Mouse (Mus musculus): ENCODE data around the gene Wfikkn1.

Wfikkn1 gene

DNA sequence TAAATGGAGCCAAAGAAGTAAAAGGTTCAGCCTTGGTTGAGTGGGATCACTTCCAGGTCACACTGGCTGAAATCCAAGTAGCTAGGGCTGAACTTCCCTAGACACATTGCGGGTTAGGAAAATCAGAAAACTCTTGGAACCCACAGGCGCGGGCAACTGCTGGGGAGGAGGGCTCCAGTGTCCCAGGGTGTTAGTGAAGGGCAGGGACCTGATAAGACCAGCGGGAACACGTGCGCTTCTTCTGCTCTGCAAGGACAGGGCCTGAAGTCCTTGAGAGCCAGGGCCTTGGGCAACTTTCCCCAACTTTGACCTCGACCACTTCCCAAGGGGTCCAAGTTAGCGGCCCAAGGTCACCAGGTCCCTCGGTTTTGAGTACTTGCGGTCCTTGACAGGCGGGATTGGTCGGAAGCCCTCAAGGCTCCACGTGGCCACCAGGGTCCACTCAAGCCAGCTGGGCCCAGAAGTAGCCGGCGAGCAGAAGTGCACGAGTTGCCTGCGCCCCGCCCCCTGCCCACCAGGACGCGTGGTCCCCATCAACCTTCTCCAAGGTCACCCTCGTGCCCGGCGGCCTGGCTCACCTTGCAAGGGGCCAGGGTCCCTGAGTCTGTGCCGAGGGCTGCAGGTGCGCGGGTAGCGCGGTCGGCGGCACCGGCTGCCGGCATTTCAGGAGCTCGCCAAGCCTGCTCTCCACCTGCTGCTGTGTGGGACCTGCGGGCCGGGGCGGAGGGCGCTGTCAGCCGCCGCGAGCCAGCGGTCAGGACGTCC, 12.6 kb downstream of the Wfikkn1 start:
- DNase-seq = peak; percentile 52

DNA sequence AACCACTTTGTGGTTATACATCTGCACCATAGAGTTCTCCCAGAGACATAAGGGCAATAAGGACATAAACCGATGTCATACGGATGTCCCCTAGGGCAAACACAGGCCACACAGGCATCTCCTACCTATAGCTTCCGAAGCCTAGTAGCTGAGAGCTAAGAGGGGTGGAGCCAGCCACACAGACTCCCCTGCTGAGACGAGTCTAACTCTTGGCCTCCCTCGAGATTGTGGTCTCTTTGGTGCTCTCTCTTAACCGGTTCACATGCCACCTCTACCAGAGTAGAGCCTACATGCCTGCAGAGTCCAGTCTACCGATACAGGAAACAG, 13.2 kb downstream of the Wfikkn1 start:
- DNase-seq = no peak

DNA sequence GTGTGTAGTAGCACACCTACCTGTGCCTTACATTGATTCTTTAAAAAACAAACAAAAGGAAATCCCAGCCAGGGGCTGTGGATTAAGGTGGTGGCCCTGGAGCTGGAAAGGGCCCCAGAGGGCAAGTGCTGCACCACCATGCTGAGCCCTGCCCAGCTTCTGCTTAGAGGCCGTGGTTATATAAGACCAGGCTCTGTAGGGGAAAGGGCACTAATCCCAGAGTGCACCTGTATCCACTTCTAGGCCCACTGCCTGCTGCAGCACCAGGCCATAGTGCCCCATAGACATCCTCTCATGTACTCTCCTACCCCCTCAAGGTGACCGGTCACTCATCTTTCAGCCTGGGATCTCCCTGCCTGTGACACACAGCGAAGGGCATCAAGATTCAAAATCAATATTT, 14.5 kb downstream of the Wfikkn1 start:
- DNase-seq = no peak

DNA sequence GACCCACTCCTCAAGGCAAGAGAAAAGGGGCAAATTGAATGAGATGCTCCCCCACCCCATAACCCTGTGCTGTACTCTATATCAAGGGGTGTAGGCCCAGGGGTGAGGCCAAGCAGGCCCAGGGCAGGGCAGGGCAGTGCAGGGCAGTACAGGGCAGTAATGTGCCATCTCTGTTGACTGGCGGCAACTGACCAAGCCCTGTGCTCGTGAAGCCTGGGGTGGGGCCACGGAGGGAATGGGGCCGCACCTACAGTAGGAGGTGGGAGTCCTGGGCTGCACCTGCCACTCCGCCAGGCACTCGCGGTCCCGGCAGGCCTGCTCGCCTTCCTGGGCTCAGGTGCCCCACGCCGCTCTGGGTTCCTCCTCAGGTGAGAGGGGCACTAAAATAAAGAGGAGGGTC, 15.4 kb downstream of the Wfikkn1 start:
- DNase-seq = no peak

DNA sequence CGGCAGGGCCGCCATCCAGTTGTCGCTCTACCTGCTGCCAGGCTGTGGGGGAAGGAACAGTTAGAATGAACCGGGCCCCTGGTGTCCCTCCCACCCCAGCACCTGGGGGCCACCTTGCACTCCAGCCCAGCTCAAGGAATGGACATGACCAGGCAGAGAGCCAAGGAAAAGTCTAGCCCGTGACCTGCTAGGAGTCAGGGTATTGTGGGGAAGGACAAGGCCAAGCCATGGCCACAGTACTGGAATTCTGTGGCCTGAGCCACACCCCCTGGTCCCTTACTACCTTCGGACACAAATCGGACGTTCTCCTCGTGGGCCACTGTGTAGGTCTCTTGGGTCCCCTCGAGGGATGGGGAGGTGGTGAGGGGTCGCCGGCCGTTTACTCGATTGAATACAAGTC, 16.3 kb downstream of the Wfikkn1 start:
- DNase-seq = no peak

DNA sequence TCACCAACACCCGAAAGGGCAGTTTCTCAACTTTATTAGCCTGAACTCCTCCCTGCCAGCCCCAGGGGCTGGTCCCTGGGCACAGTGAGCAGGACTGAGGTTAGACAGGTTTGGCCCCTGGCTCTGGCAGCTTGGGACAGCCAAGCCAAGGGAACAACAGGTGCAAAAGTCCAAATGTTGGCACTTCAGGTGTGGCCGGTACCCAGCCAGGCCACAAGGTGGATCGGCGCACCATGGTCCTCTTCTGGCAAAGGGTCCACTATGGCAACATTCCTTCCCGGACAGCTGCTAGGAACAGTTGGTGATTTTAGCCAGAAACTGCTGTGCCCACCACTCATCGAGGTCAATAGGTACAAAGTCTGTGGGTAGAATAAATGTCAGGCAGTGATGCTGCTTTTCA, 17.0 kb downstream of the Wfikkn1 start:
- DNase-seq = no peak

DNA sequence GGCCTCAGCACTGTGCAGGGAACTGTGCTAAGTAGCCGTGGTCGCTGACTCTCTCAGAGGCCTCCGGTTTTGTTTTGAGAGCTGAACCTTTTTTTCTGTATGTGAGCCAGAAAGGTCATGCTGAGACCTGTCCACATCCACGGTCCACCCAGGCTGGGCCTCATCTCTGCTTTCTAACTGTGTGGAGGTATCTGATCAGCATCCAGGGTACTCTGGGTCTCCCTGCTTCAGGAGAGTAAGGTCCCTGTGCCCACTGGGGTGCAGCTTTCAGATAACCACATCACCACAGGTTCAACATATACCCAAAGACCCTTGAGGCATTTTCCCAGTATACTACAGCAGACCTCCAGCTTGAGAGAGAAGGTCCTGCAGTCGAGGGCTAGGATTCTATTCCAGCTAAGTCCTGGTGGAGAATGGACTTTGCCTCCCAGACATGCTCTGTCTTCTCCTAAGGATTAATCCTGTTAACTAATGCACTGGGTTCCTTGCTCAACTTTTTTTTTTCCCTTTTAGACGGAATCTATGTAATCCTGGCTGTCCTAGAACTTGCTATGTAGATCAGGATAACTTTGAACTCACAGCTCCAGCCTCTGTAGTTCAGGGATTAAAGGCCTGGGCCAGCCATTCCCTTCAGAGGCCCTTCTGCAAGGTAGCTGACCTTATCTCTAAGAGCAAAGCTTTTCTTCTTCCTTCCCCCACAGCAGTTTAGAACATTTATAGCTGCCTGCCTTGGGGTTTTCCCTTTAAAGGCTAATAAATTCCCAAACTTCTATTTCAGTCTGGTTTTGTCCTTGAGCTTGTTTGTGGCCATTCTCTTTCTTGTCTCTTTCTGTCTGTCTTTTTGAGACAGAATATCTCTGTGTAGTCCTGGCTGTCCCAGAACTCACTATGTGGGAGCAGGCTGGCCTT, 18.7 kb downstream of the Wfikkn1 start:
- no peak for DNase-seq

DNA sequence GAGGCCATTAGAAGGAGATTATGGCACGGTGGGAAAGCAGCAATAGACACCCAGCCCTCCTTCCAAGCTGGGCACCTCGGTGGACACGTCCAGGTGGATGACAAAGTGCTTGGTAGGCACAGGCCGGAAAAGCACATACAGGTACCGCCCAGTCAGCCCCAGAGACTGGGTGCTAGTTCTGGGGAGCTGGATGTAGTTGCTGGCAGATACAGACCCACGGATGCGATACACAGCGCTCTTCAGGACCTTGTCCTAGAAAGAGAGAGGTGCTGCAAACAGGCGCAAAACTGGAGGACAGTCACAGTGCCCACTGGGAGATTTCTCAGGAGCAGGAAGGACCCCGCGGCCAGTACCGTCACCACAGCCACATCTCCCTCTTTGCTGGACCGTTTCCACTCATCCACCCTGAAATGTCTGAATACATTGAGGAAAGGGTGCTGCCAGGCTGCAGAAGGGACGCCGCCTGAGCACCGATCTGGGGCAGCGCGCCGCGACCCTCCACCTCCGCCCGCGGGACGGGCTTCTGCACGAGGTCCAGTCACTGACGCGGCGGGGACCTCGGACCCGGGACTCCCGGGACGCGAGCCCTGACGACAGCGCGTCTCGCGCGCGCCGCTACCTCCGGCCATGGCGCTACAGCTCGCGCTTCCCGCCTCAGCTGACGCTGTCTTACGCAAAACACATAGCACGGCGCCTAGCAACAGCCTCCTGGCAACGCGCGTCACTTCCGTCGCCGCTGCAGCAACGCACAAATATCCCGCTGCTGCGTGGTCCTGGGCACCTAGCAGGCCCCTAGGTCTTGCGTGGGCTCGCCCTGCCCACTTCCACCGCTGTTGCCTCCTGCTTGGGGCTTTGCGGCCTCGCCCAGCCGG, 19.6 kb downstream of the Wfikkn1 start, which contains the start of gene Wdr90:
TSS of gene Wdr90 (minus strand) at position 670 of the 872 bp plus-strand sequence.
- peak; percentile 91 for DNase-seq

DNA sequence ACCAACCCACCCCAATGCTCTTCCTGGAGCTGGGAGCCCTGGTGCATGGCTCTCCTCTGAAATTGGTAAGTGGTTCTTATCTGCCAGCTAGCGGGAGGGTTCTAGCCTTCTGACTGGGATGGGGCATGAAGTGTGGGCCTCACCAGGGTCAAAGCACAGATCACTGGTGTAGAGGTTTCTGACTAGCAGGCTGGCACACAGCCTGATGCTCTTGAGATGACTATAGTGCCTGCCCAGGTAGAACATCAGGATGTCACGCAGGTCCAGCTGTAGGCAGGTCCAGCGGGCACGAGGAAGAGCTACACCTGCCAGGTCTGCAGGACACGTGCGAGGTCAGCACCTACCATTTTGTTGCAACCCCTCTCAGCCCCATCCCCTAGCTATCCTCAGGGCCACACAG, 20.4 kb downstream of the Wfikkn1 start:
- DNase-seq = no peak

DNA sequence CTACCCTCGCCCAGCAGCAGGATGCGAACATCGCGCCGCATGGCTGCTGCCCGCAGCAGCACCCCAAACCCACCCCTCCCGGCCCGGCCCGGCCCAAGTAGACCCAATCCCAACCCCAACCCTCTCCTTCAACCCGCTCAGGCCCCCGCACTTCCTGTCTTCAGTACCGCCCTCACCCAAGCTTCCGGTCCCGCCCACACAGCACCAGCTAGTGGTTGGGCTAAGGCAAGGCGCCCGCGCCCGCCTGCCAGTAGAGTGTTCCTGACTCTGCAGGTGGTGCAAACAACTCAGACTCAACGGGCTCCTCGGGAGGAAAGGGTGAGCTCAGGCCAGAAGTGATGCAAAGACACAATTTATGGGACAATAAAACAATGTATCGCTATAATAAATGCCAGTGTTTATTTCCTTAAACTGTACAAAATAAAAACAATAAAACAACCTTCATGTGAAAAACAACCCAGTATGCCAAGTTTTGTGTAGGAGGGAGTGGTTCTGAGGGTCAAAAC, 36.2 kb downstream of the Wfikkn1 start, which contains the start of gene Rhot2:
TSS of gene Rhot2 (minus strand) at position 456 of the 506 bp plus-strand sequence.
- DNase-seq = peak; percentile 96

DNA sequence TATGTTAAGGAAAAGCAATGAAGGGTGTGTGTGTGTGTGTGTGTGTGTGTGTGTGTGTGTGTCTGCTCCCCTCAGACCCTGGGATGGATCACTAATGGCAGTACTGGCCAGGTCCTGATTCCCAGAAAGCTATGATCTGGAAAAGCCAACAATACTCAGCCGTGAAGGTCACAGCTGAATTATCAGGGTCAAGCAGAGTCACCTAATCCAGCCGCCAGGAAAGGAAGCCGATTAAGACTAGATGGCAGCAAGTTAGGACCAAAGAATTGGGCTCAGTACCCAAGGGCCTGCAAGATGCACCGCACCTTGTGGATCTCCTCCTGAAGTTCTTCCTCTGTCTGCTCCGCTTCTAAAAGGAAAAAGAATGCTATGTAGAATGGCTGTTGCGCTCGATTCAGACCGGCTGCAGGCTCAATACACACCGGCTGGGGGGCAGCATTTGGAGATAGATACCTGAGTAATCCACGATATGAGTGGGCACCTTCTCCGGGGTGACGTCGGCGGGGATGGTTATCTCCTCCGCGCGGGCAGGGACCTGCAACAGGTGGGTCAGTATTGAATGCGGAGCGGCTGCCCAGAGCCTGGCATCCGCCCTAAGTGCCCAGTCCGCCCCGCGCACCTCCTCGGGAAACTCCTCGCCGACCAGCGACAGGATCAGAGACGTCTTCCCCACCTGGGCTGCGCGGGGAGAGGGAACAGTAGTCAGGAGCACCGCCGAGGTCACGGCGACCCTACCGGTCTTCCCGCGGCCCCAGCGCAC, 36.8 kb downstream of the Wfikkn1 start:
- DNase-seq = no peak

DNA sequence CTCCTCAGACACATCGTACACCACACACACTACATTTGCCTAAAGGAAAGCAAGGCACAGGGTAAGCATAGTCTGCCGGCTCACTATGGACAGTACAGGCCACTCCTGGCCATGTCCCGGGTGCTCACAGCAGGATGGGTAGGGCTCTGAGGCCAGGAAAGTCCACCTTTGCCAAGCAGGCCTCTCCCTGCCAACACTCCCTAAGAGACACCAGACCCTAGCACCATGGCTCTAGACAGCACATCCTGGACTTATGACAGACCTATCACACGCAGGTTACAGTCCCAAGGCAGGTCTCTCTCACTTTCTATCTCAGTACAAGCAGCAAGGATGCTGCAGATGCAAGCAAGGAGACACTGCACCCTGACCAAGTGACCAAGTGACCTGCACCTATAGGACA, 37.5 kb downstream of the Wfikkn1 start:
- no peak for DNase-seq

DNA sequence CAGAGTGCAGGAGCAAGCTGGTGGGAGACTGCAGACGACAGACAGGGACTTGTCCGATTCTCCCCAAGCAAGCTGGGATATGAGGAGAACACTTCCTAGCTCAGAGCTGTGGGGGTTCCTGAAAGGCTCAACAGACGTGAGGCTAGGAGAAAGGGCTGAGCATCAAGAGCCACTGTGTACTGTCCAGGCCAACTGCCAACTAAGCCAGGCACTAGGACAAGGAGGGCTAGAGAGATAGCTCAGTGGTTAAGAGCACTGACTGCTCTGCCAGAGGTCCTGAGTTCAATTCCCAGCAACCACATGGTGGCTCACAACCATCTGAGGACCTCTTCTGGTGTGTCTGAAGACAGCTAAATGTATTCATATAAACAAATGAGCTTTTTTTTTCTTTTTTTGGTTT, 38.1 kb downstream of the Wfikkn1 start:
- no peak for DNase-seq

DNA sequence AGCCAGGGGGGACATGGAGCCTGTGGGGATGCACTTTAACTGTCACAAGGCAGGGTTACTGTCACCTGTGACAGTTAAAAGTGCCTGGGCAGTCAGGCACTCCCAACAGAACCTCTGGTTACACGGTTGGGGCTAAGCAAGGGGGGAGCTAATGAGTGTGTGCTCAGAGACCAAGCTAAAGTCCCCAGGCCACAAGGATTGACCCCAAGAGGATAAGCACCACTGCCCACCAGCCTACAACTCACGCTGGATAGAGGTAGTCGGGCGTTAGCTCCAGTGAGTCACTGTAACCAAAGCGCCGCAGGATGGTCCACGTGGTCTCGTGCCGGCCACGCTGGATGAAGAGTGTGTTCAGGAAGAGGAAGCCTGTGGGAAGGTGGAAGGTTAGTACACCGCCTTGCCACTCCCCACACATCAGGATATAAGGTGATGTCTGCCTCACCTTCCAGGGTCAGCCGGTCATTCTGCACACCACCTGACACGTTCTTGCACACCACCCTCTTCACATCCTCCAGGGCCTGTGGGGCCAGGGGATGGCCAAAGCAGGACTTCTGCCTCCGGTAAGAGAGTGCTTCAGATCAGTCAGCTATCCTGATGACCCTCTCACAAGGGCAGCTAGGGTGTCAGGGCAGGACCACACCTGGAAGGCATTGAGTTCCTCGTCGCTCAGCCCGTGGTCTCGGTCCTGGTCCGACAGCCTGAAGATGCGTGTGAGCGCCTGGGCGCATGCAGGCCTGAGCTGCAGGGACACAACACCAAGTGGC, 39.4 kb downstream of the Wfikkn1 start, which contains the start of gene Gm20683:
TSS of gene Gm20683 (minus strand) at position 647 of the 764 bp plus-strand sequence.
- no peak for DNase-seq

DNA sequence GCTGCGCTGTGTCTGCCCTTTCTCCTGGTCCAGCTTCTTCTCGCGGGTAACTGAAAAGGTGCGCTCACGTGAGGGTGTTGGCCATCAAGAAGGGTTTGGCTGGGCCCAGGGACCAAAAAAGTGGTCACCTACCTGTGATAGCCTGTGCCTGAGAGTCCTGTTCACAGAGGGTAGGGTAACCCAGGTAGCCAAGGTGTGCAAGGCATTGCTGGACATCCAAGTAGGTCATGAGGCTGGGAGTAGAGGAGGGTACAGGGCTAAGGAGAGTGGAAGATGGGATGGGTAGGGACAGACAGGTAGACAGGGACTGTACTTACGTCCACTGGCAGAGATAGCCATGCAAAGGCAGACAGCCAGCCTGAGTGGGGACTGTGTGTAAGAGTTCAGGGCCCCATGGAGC, 40.1 kb downstream of the Wfikkn1 start:
- no peak for DNase-seq

DNA sequence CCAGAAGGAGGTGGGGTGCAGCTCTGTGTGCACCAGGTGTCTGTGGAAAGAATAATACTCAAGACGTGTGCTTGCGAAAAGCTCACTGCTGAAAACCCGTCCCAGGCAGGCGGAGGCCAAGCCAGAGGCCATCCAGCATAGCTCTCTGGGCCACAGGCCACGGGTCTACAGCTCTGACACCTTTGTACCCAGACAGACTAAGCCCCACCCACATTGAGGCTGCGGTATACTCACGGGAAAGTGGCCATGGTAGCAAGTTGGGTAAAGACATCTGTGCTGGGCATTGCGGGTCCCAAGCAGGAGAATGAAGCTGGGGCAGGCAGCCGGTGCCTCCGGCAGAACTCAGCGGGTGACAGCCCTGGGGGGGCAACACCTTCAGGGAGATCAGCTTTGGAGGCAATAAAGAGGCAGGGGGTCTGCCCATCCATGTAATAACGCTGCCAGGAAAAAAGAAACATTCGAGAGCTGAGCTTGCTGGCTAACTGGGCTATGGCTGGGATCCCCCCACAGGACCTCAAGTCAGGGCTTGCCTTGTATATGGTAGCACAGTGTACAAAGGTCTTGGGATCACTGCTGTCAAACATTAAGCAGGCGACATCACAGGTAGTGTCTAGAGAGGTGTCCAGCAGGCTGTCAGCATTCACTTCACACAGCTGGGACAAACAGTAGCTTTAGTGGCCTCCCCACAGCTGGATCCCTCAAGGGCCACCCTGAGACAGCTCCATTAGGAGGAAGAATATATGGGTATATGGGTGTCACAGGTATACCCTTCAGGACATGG, 41.0 kb downstream of the Wfikkn1 start:
- no peak for DNase-seq

DNA sequence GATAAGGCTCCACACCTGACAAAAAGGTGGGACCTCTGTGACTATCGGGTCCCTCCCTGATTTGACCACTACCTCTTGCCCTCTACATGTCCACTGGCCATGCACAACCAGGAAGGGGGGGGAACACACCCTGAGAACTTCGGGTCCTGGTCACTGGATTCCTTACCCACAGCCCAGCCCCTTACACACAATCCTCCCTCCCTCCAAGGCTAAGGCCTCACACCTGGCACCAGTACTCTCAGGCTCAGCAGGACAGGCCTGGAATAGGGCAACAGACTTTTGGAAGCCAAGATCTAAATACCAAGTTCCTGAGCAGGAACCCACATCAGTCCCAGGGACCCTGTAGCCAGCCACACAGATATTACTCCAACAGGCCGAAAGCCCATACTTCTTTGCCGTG, 41.8 kb downstream of the Wfikkn1 start:
- DNase-seq = no peak

DNA sequence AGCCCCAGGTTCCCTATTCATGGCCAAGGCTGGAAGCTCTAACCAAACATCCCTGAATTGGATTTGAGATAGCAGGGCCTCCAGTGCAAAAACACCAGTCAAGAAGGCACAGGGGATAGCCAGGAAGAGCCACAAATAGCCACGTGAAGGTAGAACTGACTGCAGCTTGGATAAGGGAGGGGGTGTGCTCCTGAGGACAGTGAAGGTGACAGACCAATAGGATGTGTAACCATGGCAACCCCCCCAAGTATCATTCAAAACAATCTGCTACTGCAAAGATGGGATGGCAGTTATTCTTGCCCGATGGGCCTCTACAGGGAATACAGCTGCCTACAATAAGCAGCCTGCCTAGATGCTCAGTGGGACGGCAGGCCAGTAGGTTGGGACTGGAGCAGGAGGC, 43.1 kb downstream of the Wfikkn1 start:
- DNase-seq = no peak

DNA sequence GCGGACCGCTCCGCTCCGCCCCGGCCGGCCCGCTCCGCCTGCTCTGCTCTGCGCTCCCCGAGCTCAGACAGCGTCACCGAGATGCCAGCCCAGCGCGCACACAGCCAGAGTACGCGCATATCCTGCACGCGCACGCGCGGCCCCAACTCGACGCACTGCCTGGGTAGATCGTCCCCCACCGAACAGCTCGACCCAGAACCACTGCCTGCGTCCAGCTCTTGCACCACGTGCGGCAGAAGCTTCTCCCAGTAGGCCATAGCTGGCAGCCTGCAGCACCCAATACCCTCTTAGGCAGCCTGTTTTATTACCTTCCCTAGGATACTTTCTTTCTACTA, 43.6 kb downstream of the Wfikkn1 start, which contains the start of gene Rhbdl1:
TSS of gene Rhbdl1 (minus strand) at position 220 of the 335 bp plus-strand sequence.
- DNase-seq = peak; percentile 57

DNA sequence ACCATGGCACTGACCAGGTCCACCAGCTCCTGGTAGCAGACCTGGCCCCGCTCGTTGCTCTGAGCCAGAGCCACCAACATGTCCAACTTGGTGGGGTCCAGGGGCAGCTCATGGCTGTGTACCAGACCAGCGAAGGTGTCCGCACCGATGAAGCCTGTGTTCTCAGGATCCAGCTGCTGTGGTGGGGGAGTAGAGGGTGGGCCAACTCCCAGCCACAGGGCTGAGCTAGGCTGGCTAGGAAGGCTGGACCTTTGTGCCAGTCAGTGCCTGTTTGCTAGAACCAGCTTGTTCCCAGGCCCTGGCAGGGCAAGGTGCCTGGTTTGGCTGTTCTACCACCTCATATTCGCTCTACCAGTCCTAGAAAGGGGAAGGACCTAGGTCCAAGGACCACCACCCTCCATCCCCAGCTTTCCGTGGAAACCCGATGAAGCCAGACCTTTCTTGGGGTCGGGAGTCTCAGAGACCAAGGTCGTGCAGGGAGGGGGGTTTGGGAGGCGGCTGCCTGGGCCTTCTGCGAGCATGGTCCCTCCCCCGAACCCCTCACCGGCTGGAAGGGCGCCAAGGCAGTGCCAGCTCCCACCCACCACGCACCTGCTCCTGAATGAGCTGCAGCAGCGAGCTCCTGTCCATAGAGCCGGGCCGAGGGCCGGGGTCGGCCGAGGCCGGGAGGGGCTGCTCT, 44.1 kb downstream of the Wfikkn1 start:
- no peak for DNase-seq

Measured in lung, postnatal 14 days (tissue).